Mouse (Mus musculus) kidney, embryonic 16.5 days (tissue): Measurements from ENCODE around the gene Olfr1097. TPM values are rescaled to one million over a fixed set of nuclear protein-coding genes. Genes with fewer than 3 reads are reported as not detected.

Experiments
- ATAC-seq: fragments of 200-750 bp; cut with Nextera tagmentation; 2 replicates; pipeline ENCODE4 v1.8.0; 2017; ENCODE audit warnings: moderate TSS enrichment; ENCODE audit not compliant: low FRiP score, low TSS enrichment
- H3K27ac ChIP-seq: fragments of 300-500 bp; sonication (generic); 2 replicates; pipeline ENCODE4 v1.5.1; 2014; ENCODE audit warnings: low read length
- H3K27me3 ChIP-seq: fragments of 300-500 bp; sonication (generic); 2 replicates; pipeline ENCODE4 v1.6.1; 2014; ENCODE audit warnings: low read length, control low read depth, mixed read lengths; ENCODE audit not compliant: insufficient read depth
- H3K36me3 ChIP-seq: fragments of 300-500 bp; sonication (generic); 2 replicates; pipeline ENCODE4 v1.6.1; 2014; ENCODE audit warnings: low read length, control low read depth, mixed read lengths; ENCODE audit not compliant: insufficient read depth
- H3K4me1 ChIP-seq: fragments of 300-500 bp; sonication (generic); 2 replicates; pipeline ENCODE4 v1.6.1; 2014; ENCODE audit warnings: low read length, control low read depth, mixed read lengths; ENCODE audit not compliant: insufficient read depth
- H3K4me2 ChIP-seq: fragments of 300-500 bp; sonication (generic); replicated peaks from 2 replicates; pipeline ENCODE4 v1.6.1; 2014; ENCODE audit warnings: low read depth, low read length
- H3K4me3 ChIP-seq: fragments of 300-500 bp; sonication (generic); 2 replicates; pipeline ENCODE4 v1.5.1; 2014; ENCODE audit warnings: mild to moderate bottlenecking, low read length
- H3K9ac ChIP-seq: fragments of 300-500 bp; sonication (generic); replicated peaks from 2 replicates; pipeline ENCODE4 v1.6.1; 2014; ENCODE audit warnings: low read length
- H3K9me3 ChIP-seq: fragments of 300-500 bp; sonication (generic); 2 replicates; pipeline ENCODE4 v1.6.1; 2016; ENCODE audit warnings: low read length, control low read depth
- WGBS: fragments of 180-500 bp; shearing (Covaris S2); extraction: QIAGEN DNeasy Blood & Tissue Kit; methylation state at CpG from one replicate; pipeline ENCODE4 v1.1.7; 2014; 5-methylcytosine and 5-hydroxymethylcytosine counted together
- polyA plus RNA-seq: library from polyadenylated mRNA; unstranded; fragments of >200 nt; fragmentation: Nextera tagmentation; extraction: Ambion mirVana; gene quantifications from 2 replicates; pipeline ENCODE4 v1.2.1, GENCODE M21; 2015

The Olfr1097 gene
- polyA plus RNA-seq = not detected in 2 replicates

GRCm38 (mm10) chr2:86892116-86892515 is at the start of gene Olfr1097:
Gene Olfr1097, minus strand, starts transcription at chr2:86892216.
- ATAC-seq = no peak
- H3K36me3 ChIP-seq = no peaks in the 10 kb centered on the region
- no peaks in the 10 kb centered on the region for H3K4me1 ChIP-seq
- H3K27ac ChIP-seq = no peak within 1 kb of the TSS
- 88% methylated on average over 1 of the region's 1 CpGs for WGBS
- H3K9me3 ChIP-seq = no peaks in the 10 kb centered on the region
- H3K9ac ChIP-seq = no peak within 1 kb of the TSS
- H3K4me3 ChIP-seq = no peak within 1 kb of the TSS
- H3K27me3 ChIP-seq = no peaks in the 10 kb centered on the region
- H3K4me2 ChIP-seq = no peak within 1 kb of the TSS

GRCm38 (mm10) chr2:86926557-86926956 is 34.5 kb upstream of the Olfr1097 start:
- no peak overlapping the region for H3K9ac ChIP-seq
- no peak overlapping the region for H3K4me2 ChIP-seq
- ATAC-seq = no peak
- H3K27me3 ChIP-seq = no peaks in the 10 kb centered on the region
- no peak overlapping the region for H3K4me3 ChIP-seq
- no peaks in the 10 kb centered on the region for H3K4me1 ChIP-seq
- no peaks in the 10 kb centered on the region for H3K9me3 ChIP-seq
- H3K36me3 ChIP-seq = no peaks in the 10 kb centered on the region
- H3K27ac ChIP-seq = no peak overlapping the region

GRCm38 (mm10) chr2:86924445-86924844 is 32.4 kb upstream of the Olfr1097 start, which contains the start of gene Olfr1098:
Gene Olfr1098, minus strand, starts transcription at chr2:86924545.
- no peaks in the 10 kb centered on the region for H3K4me1 ChIP-seq
- no peaks in the 10 kb centered on the region for H3K27me3 ChIP-seq
- no peak within 1 kb of the TSS for H3K27ac ChIP-seq
- WGBS = 95% methylated on average over 1 of the region's 1 CpGs
- H3K4me2 ChIP-seq = no peak within 1 kb of the TSS
- no peak within 1 kb of the TSS for H3K9ac ChIP-seq
- H3K9me3 ChIP-seq = no peaks in the 10 kb centered on the region
- no peak for ATAC-seq
- no peak within 1 kb of the TSS for H3K4me3 ChIP-seq
- no peaks in the 10 kb centered on the region for H3K36me3 ChIP-seq

- no peak overlapping the region for H3K27ac ChIP-seq
- 84% methylated on average over 2 of the region's 2 CpGs for WGBS
- H3K9ac ChIP-seq = no peak overlapping the region
- H3K4me2 ChIP-seq = no peak overlapping the region
- no peaks in the 10 kb centered on the region for H3K36me3 ChIP-seq
- ATAC-seq = no peak
- no peaks in the 10 kb centered on the region for H3K9me3 ChIP-seq
- H3K4me3 ChIP-seq = no peak overlapping the region
- no peaks in the 10 kb centered on the region for H3K4me1 ChIP-seq
- no peaks in the 10 kb centered on the region for H3K27me3 ChIP-seq
Measured at GRCm38 (mm10) chr2:86905647-86906046, 13.6 kb upstream of the Olfr1097 start.

GRCm38 (mm10) chr2:86874702-86875101 is 17.3 kb downstream of the Olfr1097 start, which contains the start of gene Gm13723:
Gene Gm13723, minus strand, starts transcription at chr2:86874802.
- no peak for ATAC-seq

GRCm38 (mm10) chr2:86851596-86851995 is 40.4 kb downstream of the Olfr1097 start, which contains the start of gene Olfr1095:
Gene Olfr1095, minus strand, starts transcription at chr2:86851696.
- ATAC-seq = no peak
- H3K4me2 ChIP-seq = no peak within 1 kb of the TSS
- no peak within 1 kb of the TSS for H3K27ac ChIP-seq
- no peaks in the 10 kb centered on the region for H3K4me1 ChIP-seq
- 90% methylated on average over 3 of the region's 3 CpGs for WGBS
- H3K27me3 ChIP-seq = no peaks in the 10 kb centered on the region
- H3K36me3 ChIP-seq = no peaks in the 10 kb centered on the region
- no peak within 1 kb of the TSS for H3K9ac ChIP-seq
- H3K4me3 ChIP-seq = no peak within 1 kb of the TSS
- no peaks in the 10 kb centered on the region for H3K9me3 ChIP-seq

More at GRCm38 (mm10) chr2:86874702-86875101, 17.3 kb downstream of the Olfr1097 start, which contains the start of gene Gm13723:
- Histone ChIP-seq H3K4me3 (no peak within 1 kb of the TSS), H3K4me2 (no peak within 1 kb of the TSS), H3K36me3 (no peaks in the 10 kb centered on the region), H3K27ac (no peak within 1 kb of the TSS), H3K27me3 (no peaks in the 10 kb centered on the region), H3K9me3 (no peaks in the 10 kb centered on the region), H3K9ac (no peak within 1 kb of the TSS), H3K4me1 (no peaks in the 10 kb centered on the region)
- WGBS = 40% methylated on average over 1 of the region's 1 CpGs

Other genes with a start within 250 kb of the Olfr1097 start
- gene Olfr1085, start 230.2 kb downstream of the Olfr1097 start, polyA plus RNA-seq = not detected in 2 replicates
- not detected in 2 replicates for gene Olfr1086, start 212.1 kb downstream of the Olfr1097 start, polyA plus RNA-seq
- gene Olfr1087, start 193.8 kb downstream of the Olfr1097 start, polyA plus RNA-seq = not detected in 2 replicates
- not detected in 2 replicates for gene Olfr1089, start 158.5 kb downstream of the Olfr1097 start, polyA plus RNA-seq
- gene Olfr1090, start 133.2 kb downstream of the Olfr1097 start, polyA plus RNA-seq = not detected in 2 replicates
- not detected in 2 replicates for gene Olfr1093, start 109.7 kb downstream of the Olfr1097 start, polyA plus RNA-seq
- not detected in 2 replicates for gene Olfr141, start 82.2 kb downstream of the Olfr1097 start, polyA plus RNA-seq
- gene Olfr1094, start 67.6 kb downstream of the Olfr1097 start, polyA plus RNA-seq = not detected in 2 replicates
- not detected in 2 replicates for gene Olfr1095, start 40.5 kb downstream of the Olfr1097 start, polyA plus RNA-seq
- not detected in 2 replicates for gene Gm13723, start 17.4 kb downstream of the Olfr1097 start, polyA plus RNA-seq
- not detected in 2 replicates for gene Olfr1098, start 32.3 kb upstream of the Olfr1097 start, polyA plus RNA-seq
- gene Olfr1099, start 68.5 kb upstream of the Olfr1097 start, polyA plus RNA-seq = not detected in 2 replicates
- not detected in 2 replicates for gene Olfr1100, start 87.7 kb upstream of the Olfr1097 start, polyA plus RNA-seq
- not detected in 2 replicates for gene Olfr1101, start 99.0 kb upstream of the Olfr1097 start, polyA plus RNA-seq
- not detected in 2 replicates for gene Olfr1102, start 106.2 kb upstream of the Olfr1097 start, polyA plus RNA-seq
- gene Olfr1104, start 134.9 kb upstream of the Olfr1097 start, polyA plus RNA-seq = not detected in 2 replicates
- not detected in 2 replicates for gene Olfr1105, start 144.3 kb upstream of the Olfr1097 start, polyA plus RNA-seq
- not detected in 2 replicates for gene Olfr1106, start 160.1 kb upstream of the Olfr1097 start, polyA plus RNA-seq
- gene Olfr1107, start 183.6 kb upstream of the Olfr1097 start, polyA plus RNA-seq = not detected in 2 replicates
- gene Olfr1109, start 203.8 kb upstream of the Olfr1097 start, polyA plus RNA-seq = not detected in 2 replicates
- not detected in 2 replicates for gene Olfr259, start 222.4 kb upstream of the Olfr1097 start, polyA plus RNA-seq
- gene Olfr1110, start 248.1 kb upstream of the Olfr1097 start, polyA plus RNA-seq = not detected in 2 replicates